ENCODE assay signal across 12 mouse cellular contexts in the genomic region with DNA sequence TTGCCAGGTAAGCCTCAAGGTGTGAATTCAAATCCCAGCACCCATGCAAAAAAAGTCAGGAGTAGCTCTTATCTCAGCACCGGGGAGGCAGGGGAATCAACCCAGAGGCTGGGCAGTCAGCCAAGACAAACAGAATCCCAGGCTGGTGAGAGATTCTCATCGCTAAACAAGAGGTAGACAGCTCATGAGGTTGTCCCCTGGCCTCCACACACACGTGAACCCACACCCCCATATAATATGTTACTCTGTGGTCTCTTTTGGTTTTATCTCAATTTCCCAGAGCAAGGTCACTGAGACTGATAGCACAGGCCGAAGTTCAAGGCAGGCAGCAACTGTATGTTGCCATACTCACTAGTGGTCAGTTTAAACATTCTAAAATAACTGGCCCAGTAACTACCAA.
DNase-seq lines count a peak whose midpoint lies in the region; ATAC-seq and TF ChIP-seq lines count a peak whose summit lies in the region.
"Had no signal": no experiment of that assay in that cellular context is flagged by ENCODE, and none has a peak within 500 bp of the region (broad histone marks: within the 10 kb centered on the region; RNA-seq: fewer than 3 reads in every experiment).

No protein-coding gene starts in this region.

- no peaks in the 10 kb centered on the region for H3K9me3 ChIP-seq in liver, embryonic 14.5 days (ENCODE audit: control insufficient read depth, low read length)
- H3K9me3 ChIP-seq in forebrain, embryonic 12.5 days: no peaks in the 10 kb centered on the region
- no peaks in the 10 kb centered on the region for H3K9me3 ChIP-seq in forebrain, embryonic 16.5 days (ENCODE audit: control insufficient read depth, low read length)
- H3K9me3 ChIP-seq: forebrain, embryonic 13.5 days had no signal

- TF ChIP-seq CTCF in liver, embryonic 14.5 days (IDR thresholded peaks at IDR 0.05; ENCODE audit: low read depth): no peak

- H3K27ac ChIP-seq in liver, embryonic 14.5 days: no peak overlapping the region
- H3K27ac ChIP-seq in forebrain, embryonic 12.5 days: no peak overlapping the region
- no peak overlapping the region for H3K27ac ChIP-seq in forebrain, embryonic 16.5 days (ENCODE audit: low read length)
- H3K27ac ChIP-seq: forebrain, embryonic 13.5 days had no signal

- no peaks in the 10 kb centered on the region for H3K36me3 ChIP-seq in liver, embryonic 14.5 days (replicated peaks; ENCODE audit: control insufficient read depth, insufficient read depth, low read depth)
- H3K36me3 ChIP-seq in forebrain, embryonic 12.5 days (replicated peaks): no peaks in the 10 kb centered on the region
- no peaks in the 10 kb centered on the region for H3K36me3 ChIP-seq in forebrain, embryonic 16.5 days (ENCODE audit: control insufficient read depth, insufficient read depth)

- 13% methylated on average over 4 of the region's 4 CpGs for WGBS in liver, embryonic 14.5 days (ENCODE audit: insufficient replicate concordance)
- 77% methylated on average over 4 of the region's 4 CpGs for WGBS in forebrain, embryonic 12.5 days
- 49% methylated on average over 4 of the region's 4 CpGs for WGBS in forebrain, embryonic 16.5 days

- H3K4me1 ChIP-seq in liver, embryonic 14.5 days (replicated peaks; ENCODE audit: control insufficient read depth in 2 of 2, insufficient read depth in 2 of 2, low read length in 1 of 2): peaks cover 0 to 21% of the 10 kb centered on the region in 2 experiments; a peak in 2 of 4 replicates
- no peaks in the 10 kb centered on the region for H3K4me1 ChIP-seq in forebrain, embryonic 12.5 days
- peaks cover 6% of the 10 kb centered on the region; the same call in 1 of the 2 replicates for H3K4me1 ChIP-seq in forebrain, embryonic 16.5 days (replicated peaks; ENCODE audit: control insufficient read depth, insufficient read depth, low read length)
- H3K4me1 ChIP-seq: forebrain, embryonic 13.5 days had no signal

- peak; percentile 74 for ATAC-seq in liver, embryonic 14.5 days (ENCODE audit: insufficient read depth)
- ATAC-seq in forebrain, embryonic 12.5 days (ENCODE audit: low FRiP score): no peak
- no peak for ATAC-seq in forebrain, embryonic 16.5 days
- ATAC-seq: CD4-positive, CD25-positive, alpha-beta regulatory T cell, adult 4 months; forebrain, embryonic 13.5 days had no signal

- H3K27me3 ChIP-seq in liver, embryonic 14.5 days (ENCODE audit: control insufficient read depth, insufficient read depth, low read length): no peaks in the 10 kb centered on the region
- no peaks in the 10 kb centered on the region for H3K27me3 ChIP-seq in forebrain, embryonic 12.5 days
- H3K27me3 ChIP-seq in forebrain, embryonic 16.5 days (replicated peaks; ENCODE audit: control insufficient read depth, insufficient read depth, low read length): no peaks in the 10 kb centered on the region
- H3K27me3 ChIP-seq: forebrain, embryonic 13.5 days had no signal

- no peak overlapping the region for H3K4me3 ChIP-seq in liver, embryonic 14.5 days (ENCODE audit: insufficient read depth in 1 of 2, low read depth in 2 of 2, low read length in 2 of 2)
- H3K4me3 ChIP-seq in forebrain, embryonic 12.5 days (replicated peaks): no peak overlapping the region
- no peak overlapping the region for H3K4me3 ChIP-seq in forebrain, embryonic 16.5 days (replicated peaks; ENCODE audit: low read length)
- H3K4me3 ChIP-seq: forebrain, embryonic 13.5 days had no signal

- peak; percentile 18 for DNase-seq in gastrocnemius, postnatal 25 days
- DNase-seq in gastrocnemius, postnatal 14 days: no peak
- DNase-seq in 3T3-L1 (ENCODE audit: low read depth, low spot score): peak; percentile 77
- peak; percentile 63 for DNase-seq in adrenal gland, adult 8-10 months
- DNase-seq in liver, embryonic 14.5 days (ENCODE audit: low read depth in 3 of 3, low spot score in 3 of 3): peak; percentile 20 to 42 (median 34)
- no peak for DNase-seq in neural tube, embryonic 10.5 days (ENCODE audit: extremely low spot score, low spot score)
- DNase-seq: embryo, embryonic 11 days; midbrain, embryonic 14.5 days had no signal

- no peak overlapping the region for H3K4me2 ChIP-seq in liver, embryonic 14.5 days (ENCODE audit: low read depth)
- H3K4me2 ChIP-seq in forebrain, embryonic 12.5 days: no peak overlapping the region
- no peak overlapping the region for H3K4me2 ChIP-seq in forebrain, embryonic 16.5 days (ENCODE audit: low read length)
- H3K4me2 ChIP-seq: forebrain, embryonic 13.5 days had no signal

- intact Hi-C loops in gastrocnemius, postnatal 14 days (cut with DNase I; ENCODE audit: low total_unique reads): no loop called here

- no peak for TF ChIP-seq EP300 in liver, embryonic 14.5 days (IDR thresholded peaks at IDR 0.05; ENCODE audit: low read depth)

- no peak overlapping the region for H3K9ac ChIP-seq in liver, embryonic 14.5 days (replicated peaks)
- H3K9ac ChIP-seq in forebrain, embryonic 12.5 days: no peak overlapping the region
- no peak overlapping the region for H3K9ac ChIP-seq in forebrain, embryonic 16.5 days (replicated peaks; ENCODE audit: low read depth, low read length)
- H3K9ac ChIP-seq: forebrain, embryonic 13.5 days had no signal

Comparison
In these comparisons a context has a peak if more than half of its experiments do, and no peak if none do; other contexts are left out.
1. DNase-seq: peak in gastrocnemius, postnatal 25 days (single experiment), 3T3-L1 (single experiment), adrenal gland, adult 8-10 months (single experiment) and liver, embryonic 14.5 days (3 of 3); none in gastrocnemius, postnatal 14 days (single experiment) and neural tube, embryonic 10.5 days (single experiment).